Mouse (Mus musculus): ENCODE data around the gene Aifm1.
"Not testable (repeated sequence)": the region's sequence is repeated elsewhere in the genome, so short reads cannot be mapped to it uniquely, and the experiment has no call there.

The Aifm1 gene

DNA sequence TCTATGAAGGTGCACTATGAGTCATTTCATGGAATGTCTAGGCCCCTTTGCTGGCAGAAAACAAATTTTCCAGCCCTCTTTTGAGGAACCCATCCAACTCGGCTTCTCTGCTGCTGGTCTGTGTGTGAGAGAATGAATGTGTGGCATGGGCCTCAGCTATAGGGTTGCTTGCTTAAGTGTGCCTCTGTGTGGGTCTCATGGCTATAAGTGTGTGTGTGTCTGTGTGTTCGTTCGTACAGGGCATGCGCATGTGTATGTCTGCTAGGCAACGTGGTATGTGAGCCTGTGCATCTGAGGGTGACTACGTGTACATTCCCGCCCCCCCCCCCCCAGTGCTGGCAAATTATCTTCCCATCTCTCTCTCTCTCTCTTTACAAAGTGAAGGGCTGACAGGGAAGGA is 52.9 kb downstream of the Aifm1 start:
- no peak for DNase-seq (ENCODE audit: low read depth in 2 of 2, low spot score in 2 of 2)

DNA sequence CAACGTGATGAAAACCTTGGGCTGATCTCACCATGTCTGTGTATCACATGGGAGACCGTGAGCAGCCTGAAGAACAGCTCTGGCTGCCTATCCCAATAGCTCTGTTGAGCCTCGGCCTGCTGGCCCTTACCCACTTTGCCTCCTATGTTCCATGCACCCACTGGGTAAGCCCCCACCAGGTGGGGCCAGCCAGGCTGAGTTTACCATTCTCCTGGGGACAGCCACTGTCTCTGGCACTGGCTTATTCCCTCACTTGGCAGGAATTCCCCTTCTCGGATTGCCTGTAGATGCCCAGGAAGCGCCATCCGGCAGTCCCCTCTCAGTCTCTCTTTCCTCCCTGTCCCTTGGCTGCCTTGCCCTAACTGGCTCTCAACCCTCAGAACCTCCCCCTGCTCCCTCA is 56.4 kb downstream of the Aifm1 start:
- no peak for DNase-seq (ENCODE audit: low read depth in 2 of 2, low spot score in 2 of 2)

DNA sequence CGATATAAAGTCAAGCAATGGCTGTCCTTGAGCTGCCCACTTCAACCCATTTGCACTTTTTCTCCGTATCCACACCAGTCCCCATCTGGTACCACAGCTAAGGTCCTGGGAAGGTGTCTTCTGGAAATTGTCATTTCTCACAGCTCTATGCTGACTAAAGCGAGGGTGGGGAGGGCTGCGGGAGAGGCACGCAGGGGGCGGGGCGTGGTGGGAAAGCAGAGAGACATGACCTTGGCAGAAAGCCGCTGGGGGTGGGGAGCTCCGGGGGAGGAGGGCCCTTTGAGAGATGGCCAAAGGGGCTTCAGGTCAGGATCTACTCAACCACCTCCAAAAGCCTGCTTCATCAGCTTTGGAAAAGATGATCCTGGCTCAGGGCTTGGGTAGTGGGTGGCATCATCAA is 58.3 kb downstream of the Aifm1 start:
- DNase-seq (ENCODE audit: low read depth in 2 of 2, low spot score in 2 of 2) = no peak

DNA sequence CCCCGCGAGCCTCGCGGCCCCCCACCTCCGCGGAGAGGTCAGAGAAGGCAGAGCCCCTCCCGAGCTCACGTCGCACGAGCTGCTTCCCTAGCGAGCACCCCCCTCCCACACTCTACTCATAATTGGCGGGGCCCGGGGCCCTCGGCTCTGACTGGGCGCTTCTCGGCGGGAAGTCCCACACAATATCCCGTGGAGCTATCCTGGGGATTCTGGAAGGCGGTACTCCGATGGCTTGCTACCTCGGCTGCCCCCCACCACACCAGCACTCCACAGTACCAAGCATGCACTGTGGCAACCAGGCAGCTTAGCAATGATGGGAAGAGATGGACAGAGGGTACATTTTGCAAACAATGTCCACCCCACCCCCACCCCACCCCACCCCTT is 58.9 kb downstream of the Aifm1 start:
- DNase-seq (ENCODE audit: low read depth in 2 of 2, low spot score in 2 of 2) = no peak

DNA sequence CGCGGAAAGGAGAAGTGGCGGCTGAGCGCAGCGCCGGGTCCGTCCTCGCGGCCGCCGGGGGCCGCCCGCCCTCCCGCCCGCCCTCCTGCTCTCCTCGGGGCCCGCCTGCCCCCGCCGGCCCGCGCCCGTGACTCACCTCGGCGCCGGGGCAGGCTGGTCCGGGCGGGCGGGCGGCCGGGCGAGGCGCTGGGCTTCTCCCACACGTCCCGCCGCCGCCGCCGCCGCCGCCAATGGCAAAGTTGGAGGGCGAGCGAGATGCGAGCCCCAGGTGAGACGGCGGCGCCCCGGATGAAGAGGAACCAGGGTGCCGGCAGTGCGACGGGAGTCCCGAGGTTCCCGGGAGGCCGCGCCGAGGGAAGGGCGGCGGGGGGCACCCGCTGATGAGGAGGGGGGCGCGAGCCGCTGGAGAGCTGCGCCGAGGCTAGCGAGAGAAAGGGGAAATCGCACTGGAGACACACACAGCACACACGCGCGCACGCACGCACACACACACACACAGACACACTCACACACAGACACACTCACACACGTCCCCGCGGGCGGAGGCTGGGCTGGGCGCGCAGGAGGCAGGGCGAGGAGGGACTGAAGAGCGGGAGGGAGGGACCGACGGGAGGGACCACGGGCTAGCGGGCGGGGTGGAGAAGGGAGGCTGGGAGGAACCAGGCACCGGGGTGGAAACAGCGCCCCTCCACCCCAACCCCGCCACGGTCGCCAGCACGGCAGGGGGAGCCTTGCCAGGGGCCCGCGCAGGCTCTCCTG is 59.4 kb downstream of the Aifm1 start:
- peak; percentile 75 to 76 for DNase-seq (ENCODE audit: low read depth in 2 of 2, low spot score in 2 of 2)

DNA sequence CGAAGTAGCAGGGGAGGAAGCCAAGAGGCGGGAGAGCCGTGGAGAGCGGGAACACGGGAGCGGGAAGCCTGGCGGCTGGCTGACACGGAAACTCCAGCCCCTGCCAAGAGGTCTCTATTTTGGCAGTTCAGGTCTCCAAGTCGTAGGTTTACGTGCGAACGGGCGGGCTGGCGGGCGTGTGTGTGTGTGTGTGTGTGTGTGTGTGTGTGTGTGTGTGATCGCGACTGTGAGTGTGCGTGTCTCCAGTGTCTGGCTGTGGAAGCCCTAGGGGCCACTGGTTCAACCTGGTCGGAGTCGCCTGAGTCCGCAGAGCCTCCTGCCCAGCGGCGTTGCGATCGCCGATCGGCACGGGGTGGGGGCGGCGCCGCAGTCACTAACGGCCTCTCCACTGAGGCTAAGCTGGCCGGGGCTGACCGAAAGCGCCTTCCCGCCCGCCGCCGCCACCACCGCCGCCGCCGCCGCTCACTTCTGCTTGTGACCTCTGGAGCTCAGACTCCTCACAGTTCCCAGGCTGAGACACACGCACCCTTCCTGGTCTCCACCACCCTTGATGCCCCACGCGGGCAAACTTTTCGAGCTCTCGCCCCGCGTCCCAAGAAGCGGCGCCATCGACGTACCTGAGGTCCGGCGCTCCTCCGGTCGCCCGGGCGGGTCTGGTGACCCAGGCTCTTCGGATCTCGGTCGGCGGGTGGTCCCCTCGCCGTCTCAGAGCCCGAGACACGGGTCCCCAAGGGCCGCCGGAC is 60.3 kb downstream of the Aifm1 start:
- DNase-seq (ENCODE audit: low read depth in 2 of 2, low spot score in 2 of 2) = no peak

DNA sequence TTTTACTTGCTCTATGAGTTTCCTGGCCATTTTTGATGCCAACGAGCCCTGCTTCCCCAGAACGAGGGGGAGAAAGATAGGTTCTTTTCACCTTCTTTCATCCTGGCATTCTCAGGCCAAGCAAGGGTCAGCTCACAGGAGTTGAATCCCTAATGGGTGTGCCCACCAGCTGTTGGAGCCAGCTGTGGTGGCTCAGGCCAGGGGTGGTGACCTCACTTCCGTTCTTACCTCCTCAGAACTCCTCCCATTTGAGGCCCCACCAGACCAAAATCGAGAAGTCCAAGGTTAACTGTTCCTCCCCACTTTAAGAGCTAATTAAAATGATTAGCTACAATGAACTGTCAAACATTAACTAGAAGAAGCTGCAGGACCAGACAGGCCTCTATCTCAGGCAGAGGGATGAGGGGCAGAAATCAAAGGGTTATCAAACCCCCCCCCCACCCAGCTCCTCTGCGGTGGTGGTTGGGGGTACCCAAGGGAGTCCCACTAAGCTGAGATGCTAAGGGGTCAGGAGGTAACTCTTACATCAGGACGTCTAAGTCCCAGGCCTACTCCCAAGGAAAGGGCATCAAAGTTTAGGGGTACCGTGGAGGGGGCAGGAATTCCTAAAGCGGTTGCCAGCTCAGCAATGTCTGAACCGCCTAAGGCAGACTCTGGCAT is 61.0 kb downstream of the Aifm1 start:
- DNase-seq (ENCODE audit: low read depth in 2 of 2, low spot score in 2 of 2) = no peak

DNA sequence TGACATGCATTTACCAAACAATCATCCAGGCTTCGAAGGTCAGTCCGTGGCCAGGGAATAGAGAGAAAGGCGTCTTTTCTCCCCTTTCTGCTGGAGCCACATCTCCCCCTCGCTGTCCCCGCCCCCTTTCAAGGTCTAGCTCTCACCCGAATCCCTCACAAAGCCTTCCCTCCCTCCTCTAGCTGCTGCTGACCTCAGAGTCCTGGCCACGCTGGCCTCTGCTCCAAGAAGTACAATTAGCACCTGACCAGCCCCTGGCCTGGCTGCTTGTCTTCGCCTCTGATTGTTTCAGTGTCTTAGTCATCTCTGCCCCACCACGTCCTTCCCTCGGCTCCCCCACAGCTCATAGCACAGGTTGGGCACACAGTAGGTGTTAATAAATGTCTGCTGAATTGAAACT is 63.7 kb downstream of the Aifm1 start:
- DNase-seq (ENCODE audit: low read depth in 2 of 2, low spot score in 2 of 2) = no peak

DNA sequence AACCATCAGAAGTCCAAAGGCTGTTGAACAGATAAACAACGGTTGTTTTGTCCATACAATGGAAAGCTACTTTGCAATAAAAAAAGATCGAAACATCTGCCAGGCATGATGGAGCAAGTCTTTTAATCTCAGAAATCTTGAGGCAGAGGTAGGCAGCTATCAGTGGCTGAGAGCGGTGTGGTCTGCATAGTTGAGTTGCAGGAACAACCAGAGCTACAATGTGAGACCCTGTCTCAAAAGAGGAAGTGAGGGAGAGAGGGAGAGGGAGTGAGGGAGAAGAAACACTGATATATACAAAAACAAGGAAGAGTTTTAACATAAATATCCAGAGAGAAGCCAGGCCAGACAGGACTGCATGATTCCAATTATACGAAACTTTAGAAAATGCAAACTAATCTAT is 68.7 kb downstream of the Aifm1 start:
- DNase-seq (ENCODE audit: low read depth in 2 of 2, low spot score in 2 of 2) = no peak

DNA sequence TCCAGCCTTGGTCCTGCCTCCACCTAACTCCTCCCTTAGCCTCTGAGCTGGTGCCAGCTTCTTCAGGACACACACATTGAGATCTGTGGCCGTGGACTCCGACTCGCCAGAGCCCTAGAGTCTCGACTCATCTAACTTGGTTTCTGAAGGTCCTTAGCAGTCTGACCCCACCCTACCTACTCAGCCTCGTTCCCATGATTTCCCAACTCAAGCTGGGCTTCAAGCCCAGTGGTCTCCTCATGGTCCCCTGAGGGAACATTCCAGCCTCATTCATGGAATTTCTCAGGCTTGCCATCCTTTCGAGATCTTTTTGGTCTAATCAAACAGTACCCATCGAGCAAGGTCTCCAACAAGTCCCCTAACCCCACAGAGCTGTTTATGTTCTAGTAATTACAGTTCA is 71.4 kb downstream of the Aifm1 start:
- DNase-seq (ENCODE audit: low read depth in 2 of 2, low spot score in 2 of 2) = no peak

DNA sequence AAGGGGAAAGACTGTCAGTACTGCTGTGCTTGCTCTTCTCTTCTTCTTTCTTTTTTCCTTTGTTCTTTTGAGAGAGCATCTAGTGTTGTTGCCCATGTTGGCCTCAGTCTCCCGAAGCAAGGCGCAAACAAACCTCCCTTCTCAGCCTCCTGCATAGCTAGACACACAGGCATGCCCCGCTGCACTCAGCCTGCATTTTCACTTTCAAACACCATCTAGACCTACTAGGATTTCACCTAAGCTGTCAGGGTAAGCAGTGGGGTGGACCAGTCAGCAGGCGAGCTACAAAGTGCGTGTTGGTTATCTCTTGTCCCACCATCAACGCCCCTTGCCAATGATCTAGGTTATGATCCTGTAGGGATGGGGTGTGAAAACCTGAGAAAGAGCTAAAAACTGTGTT is 71.8 kb downstream of the Aifm1 start:
- no peak for DNase-seq (ENCODE audit: low read depth in 2 of 2, low spot score in 2 of 2)

DNA sequence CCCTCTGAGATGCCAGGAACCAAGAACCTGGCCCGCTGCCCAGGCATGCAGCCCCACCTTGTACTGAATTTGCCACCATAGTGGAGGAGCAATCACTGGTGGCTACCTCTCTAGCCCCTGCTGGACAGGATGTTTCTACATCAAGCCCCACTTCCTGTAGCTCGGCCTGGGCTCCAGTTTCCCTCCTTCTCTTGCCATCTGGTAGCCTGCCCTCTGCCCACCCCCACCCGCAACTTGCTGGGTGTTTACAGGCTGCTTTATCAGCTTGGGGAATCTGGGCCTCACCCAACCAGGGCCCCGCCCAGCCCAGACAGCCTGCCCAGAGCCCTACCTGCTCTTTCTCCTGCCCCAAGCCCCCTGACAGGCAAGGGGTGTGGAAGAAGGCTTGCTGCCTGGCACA is 74.3 kb downstream of the Aifm1 start:
- no peak for DNase-seq (ENCODE audit: low read depth in 2 of 2, low spot score in 2 of 2)

DNA sequence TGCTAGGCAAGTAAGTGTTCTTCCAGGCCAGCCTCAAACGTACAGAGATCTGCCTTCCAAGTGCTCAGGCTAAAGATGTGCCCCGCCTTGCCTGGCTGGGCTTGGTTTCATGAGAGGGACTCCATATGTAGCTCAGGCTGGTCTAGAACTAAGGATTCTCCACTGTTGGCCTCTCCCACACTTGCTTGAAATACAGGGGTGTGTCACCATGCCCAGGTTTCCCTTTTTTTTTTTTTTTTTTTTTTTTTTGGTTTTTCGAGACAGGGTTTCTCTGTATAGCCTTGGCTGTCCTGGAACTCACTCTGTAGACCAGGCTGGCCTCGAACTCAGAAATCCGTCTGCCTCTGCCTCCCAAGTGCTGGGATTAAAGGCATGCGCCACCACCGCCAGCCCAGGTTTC is 77.3 kb downstream of the Aifm1 start:
- not testable (repeated sequence) for DNase-seq (ENCODE audit: low read depth in 2 of 2, low spot score in 2 of 2)

DNA sequence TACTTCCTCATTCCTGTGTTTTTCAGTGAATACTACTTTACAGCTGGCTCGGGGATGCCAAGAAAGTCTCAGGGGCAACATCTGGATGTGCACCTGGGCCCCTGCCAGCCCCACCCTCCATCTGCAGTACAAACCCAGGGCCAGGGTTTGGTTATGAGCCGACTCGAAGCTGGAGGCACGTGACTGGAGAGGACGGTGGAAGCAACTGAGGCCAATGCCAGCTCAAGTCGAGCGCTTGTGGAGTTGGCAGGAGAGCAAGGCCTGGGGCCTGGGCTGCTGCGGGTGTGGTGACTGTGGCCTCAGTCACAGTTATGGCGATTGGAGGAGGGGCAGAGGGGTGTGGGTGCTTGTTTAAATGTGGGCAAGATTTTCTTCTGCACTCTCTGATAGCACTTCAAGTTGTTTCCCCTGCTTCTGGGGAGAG is 77.9 kb downstream of the Aifm1 start:
- DNase-seq (ENCODE audit: low read depth in 2 of 2, low spot score in 2 of 2) = no peak

DNA sequence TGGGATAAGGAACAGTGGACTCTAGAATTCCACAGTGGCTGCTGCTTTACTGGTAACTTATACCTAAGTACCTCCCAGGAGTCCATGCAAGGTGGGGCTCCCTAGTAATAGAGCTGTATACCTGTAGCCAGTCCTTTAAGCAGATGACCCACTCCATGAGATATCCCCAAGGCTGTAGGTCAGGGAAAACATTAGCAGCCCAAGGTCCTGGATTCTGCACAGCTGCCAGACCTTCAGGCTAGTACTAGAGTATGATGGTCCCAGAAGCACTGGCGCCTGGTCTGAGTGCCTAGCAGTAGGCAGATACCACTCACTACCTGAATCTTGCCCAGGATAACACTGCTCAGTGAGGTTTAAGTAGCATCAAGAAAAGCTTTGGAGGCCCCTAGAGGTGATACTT is 79.1 kb downstream of the Aifm1 start:
- DNase-seq (ENCODE audit: low read depth in 2 of 2, low spot score in 2 of 2) = no peak

DNA sequence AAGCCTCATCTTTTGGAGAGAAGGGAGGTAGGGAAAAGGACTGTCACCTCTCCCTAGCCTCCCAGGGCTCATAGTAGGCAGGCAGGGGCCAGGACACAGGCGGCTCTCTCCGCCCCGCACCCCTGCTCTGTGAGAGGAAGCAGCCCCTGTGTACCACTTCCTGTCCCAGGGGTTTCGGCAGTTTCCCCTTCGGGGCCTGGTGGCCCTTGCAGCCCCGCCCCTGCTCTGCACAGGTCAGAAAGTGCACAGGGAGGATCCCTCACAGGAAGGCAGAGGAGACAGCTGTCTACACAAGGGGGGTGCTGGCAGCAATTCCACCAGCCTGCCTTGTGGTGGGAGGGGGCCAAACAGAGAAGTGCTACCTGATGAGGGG is 79.8 kb downstream of the Aifm1 start:
- peak; percentile 63 to 72 for DNase-seq (ENCODE audit: low read depth in 2 of 2, low spot score in 2 of 2)

DNA sequence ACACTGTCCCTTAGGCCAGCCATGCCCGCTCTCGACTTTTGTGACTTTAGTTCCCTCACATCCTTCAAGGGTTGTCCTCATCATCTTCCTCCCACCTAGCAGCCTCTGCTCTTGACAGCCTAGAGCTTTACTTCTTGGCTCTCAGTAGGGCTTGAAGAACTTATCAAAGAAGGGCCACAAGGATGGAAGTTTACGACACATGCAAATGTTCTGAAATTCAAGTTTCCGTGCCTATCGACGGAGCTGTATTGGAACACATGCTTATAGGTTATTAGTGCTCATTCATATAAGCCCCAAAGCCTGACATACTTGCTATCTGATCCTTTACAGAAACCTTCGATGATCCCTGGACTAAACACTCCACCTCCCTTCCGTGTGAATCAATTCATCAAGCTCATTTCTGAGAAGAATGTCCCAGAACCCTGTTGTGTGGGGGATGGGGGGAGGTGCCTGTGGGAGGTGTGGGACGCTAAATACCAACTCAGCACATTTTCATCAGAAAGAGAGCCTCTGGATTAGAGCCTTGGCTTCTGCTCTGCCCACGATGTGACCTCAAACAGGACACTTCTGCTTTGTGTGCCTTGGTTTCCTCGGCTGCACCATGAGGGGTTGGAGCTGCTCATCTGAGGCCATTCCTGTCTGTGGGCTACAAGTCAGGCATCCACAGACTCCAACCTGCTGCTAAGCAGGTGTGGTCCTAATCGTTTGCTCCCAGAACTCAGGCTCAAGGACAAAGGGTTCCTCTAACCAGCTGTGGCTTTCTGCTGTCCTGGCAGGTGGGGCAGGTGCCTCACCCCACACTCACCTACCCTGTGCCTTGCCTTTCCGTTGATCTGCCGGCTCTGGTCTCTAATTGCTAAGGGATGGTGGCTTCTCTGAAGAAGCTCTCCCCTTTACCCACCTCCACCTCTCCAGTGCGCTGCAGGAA is 80.5 kb downstream of the Aifm1 start:
- DNase-seq (ENCODE audit: low read depth in 2 of 2, low spot score in 2 of 2) = no peak

DNA sequence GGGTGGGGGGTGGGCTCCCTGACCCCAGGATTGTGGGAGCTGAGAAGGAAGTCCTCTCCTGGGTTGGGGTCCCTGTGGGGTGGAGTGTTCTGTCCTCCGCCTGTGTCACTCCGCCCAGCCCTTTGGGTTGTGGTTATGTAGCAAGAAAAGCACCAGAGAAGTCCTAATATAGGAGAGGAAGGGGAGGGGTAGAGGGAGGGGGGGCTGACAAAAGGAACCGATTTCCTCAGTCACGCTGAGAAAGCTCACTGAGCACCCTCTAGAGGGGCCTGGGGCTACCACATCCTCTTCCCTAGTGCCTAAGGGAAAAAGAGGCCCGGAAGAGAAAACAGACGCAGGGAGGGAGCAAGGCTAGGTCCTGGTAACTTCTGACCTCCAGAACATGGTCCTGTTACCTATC is 83.8 kb downstream of the Aifm1 start:
- DNase-seq (ENCODE audit: low read depth in 2 of 2, low spot score in 2 of 2) = no peak

DNA sequence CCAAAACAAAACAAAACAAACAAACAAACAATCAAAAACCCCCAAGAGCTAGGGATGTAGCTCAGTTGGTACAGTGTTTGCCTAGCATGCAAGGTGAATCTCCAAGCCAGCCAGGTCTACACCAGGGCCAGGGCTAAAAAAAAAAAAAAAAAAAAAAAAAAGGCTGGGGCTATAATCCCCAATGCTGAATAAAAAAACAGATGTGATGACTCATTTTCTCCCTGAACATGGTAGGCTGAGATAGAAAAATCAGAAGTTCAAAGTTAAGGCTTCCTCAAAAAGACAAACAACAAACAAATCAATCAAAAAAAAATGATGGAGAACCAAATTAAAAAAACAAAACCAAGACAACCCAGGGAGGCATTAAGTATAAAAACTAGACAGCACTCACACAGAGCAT is 84.3 kb downstream of the Aifm1 start:
- DNase-seq (ENCODE audit: low read depth in 2 of 2, low spot score in 2 of 2) = no peak

DNA sequence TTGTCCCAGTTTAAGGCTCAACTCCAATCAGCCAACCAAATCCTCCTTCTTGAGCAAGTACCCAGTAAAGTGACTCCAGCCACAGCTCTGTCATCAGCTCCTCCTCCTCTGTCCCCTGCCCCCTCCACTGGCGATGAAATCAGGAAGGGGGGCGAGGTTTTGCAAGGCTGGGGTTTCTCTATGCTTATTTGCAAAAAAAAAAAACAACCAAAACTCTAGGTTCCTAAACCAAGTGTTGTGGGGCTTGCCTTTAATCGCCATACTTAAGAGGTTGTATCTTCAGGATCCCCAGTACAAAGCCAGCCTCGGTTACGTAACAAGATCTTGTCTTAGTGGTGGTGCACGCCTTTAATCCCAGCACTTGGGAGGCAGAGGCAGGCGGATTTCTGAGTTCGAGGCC is 84.7 kb downstream of the Aifm1 start:
- DNase-seq (ENCODE audit: low read depth in 2 of 2, low spot score in 2 of 2) = no peak

DNA sequence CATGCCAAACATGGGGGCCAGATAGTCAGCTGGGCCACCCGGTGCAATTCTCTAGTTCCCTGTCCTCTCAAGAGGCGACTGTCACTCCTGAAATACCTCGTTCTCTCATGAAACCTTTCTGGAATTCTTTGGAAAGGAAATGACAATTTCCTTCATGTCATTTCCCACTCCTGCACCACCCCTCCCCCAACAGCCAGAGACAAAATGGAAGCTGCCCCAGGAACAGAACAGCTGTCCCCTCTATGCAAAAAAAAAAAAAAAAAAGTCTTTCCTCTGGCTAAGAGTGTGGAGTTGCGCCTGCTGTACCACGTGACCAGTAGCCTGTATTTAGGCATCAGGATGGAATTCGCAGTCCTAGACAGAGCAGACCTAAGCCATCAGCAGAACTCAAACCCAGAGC is 85.1 kb downstream of the Aifm1 start:
- no peak for DNase-seq (ENCODE audit: low read depth in 2 of 2, low spot score in 2 of 2)
